Mouse (Mus musculus): ENCODE results near the gene Lrrk1. TPM values are rescaled to one million over a fixed set of nuclear protein-coding genes. Genes with fewer than 3 reads are reported as not detected.

Lrrk1 gene
- total and polyA plus RNA-seq, 3 experiments, result 5.0 to 16.9 (median 13.6) TPM

DNA sequence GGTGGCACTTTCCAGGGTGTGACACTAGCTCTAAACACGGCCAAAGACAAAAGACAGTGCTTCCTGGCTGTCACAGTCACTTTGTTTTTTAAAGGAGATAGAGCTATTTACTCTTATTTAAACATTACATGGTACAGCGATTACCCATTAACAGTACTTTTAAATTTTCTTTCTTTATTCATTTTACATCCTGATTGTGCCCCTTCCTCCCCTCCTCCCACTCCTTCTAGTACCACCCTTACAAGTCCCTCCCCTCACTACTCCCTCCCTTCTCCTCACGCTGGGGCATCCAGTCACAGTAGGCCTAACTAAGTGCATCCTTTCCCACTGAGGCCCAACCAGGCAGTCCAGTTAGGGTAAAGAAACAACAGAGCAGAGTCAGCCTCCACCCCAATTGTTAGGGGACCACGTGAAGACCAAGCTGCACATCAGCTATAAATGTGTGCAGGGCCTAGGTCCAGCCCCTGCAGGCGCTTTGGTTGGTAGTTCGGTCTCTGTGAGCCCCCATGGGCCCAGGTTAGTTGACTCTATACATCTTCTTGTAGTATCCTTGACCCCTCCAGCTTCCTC is 154.1 kb downstream of the Lrrk1 start:
- Histone ChIP-seq H3K36me3 (replicated peaks in 1 of 2; ENCODE audit: control insufficient read depth in 1 of 2, insufficient read depth in 1 of 2, low read length in 1 of 2) (no peaks in the 10 kb centered on the region), H3K9me3 (replicated peaks; ENCODE audit: low read length) (no peaks in the 10 kb centered on the region), H3K79me2 (replicated peaks; ENCODE audit: control insufficient read depth, extremely low read depth, insufficient read depth, poor library complexity, severe bottlenecking) (no peaks in the 10 kb centered on the region), H3K4me1 (ENCODE audit: control insufficient read depth in 1 of 2, insufficient read depth in 2 of 2) (peaks cover 3 to 13% of the 10 kb centered on the region in 2 experiments; a peak in 3 of 4 replicates), H3K4me2 (ENCODE audit: insufficient read depth, low read depth, poor library complexity, severe bottlenecking) (no peak overlapping the region), H3K27ac (ENCODE audit: insufficient read depth, low read depth) (no peak overlapping the region), H3K27me3 (replicated peaks) (no peaks in the 10 kb centered on the region), H3K4me3 (replicated peaks in 1 of 3; ENCODE audit: low read depth in 2 of 3, low read length in 2 of 3, poor library complexity in 1 of 3) (no peak overlapping the region), H3K9ac (ENCODE audit: insufficient read depth, low read depth) (no peak overlapping the region)
- no peak for TF ChIP-seq POLR2A (IDR thresholded peaks at IDR 0.05; ENCODE audit: low read depth, low read length)
- no peak for TF ChIP-seq EP300 (IDR thresholded peaks at IDR 0.05; ENCODE audit: low read length)
- no peak for TF ChIP-seq BHLHE40 (IDR thresholded peaks at IDR 0.05; ENCODE audit: low read depth, low read length)
- no peak for TF ChIP-seq ZKSCAN1 (IDR thresholded peaks at IDR 0.05; ENCODE audit: borderline replicate concordance, low read depth, low read length)
- no peak for TF ChIP-seq GABPA (IDR thresholded peaks at IDR 0.05; ENCODE audit: insufficient replicate concordance, low read depth, low read length)
- no peak for TF ChIP-seq KAT2A (IDR thresholded peaks at IDR 0.05; ENCODE audit: insufficient replicate concordance, low read length)
- TF ChIP-seq TBP (conservative IDR thresholded peaks at IDR 0.05; ENCODE audit: low read depth, low read length), result no peak
- no peak for TF ChIP-seq MAZ (IDR thresholded peaks at IDR 0.05; ENCODE audit: low read depth, low read length)
- TF ChIP-seq TCF12 (IDR thresholded peaks at IDR 0.05; ENCODE audit: low read depth, low read length), result no peak
- TF ChIP-seq MYC (IDR thresholded peaks at IDR 0.05; ENCODE audit: low read depth, low read length), result no peak
- dilution Hi-C loops (cut with MboI; ENCODE audit: extremely low pct_ligation_motif_present, extremely low pct_unique_long_range_greater_than_20kb, low sequenced_read_pairs), result no loop called here
- DNase-seq (ENCODE audit: extremely low read depth), result no peak
- in situ Hi-C loops (cut with MboI; ENCODE audit: low pct_ligation_motif_present, low pct_unique_long_range_greater_than_20kb, low sequenced_read_pairs), result no loop called here

DNA sequence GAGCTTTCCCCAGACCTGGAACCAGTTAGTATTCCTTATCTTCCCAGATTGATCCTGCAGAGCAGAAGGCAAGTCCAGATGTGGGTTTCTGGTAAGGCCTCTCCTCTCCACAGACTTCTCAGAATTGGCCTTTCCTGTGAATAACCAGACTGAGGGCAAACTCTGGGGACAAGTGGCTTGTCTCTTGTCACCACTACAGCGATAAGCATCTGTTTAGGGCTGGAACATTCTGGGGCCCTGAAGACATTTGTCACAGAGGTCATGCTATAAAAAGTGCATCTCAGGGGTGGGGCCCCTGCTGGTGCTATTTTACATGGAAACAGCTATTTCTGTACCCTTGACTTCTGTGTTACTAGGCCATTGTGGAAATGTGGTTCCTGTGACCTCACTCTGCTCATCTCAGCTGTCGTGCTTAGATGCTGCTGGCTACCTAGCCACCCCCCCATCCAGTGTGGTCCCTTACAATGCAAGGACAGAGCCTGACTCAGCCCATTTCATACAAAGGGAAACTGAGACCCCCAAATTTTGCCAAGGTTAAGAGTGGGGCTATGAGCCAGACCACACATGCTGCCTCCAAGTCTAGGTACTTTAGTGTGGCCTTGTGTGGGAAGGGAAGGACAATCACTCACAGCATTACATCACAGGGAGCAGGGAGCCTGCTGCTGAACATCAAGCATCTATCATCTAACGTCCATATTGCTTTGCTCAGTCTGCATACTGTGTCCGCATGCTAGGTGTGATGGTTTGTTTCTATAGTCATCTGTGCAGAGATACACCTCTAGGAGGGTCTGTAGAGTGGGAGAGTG is 154.8 kb downstream of the Lrrk1 start:
- peak; percentile 58 for DNase-seq (ENCODE audit: extremely low read depth)
- Histone ChIP-seq H3K36me3 (replicated peaks in 1 of 2; ENCODE audit: control insufficient read depth in 1 of 2, insufficient read depth in 1 of 2, low read length in 1 of 2) (no peaks in the 10 kb centered on the region), H3K79me2 (replicated peaks; ENCODE audit: control insufficient read depth, extremely low read depth, insufficient read depth, poor library complexity, severe bottlenecking) (no peaks in the 10 kb centered on the region), H3K9me3 (replicated peaks; ENCODE audit: low read length) (no peaks in the 10 kb centered on the region), H3K27ac (ENCODE audit: insufficient read depth, low read depth) (no peak overlapping the region), H3K4me2 (ENCODE audit: insufficient read depth, low read depth, poor library complexity, severe bottlenecking) (no peak overlapping the region), H3K9ac (ENCODE audit: insufficient read depth, low read depth) (no peak overlapping the region), H3K4me3 (replicated peaks in 1 of 3; ENCODE audit: low read depth in 2 of 3, low read length in 2 of 3, poor library complexity in 1 of 3) (no peak overlapping the region), H3K27me3 (replicated peaks) (no peaks in the 10 kb centered on the region), H3K4me1 (ENCODE audit: control insufficient read depth in 1 of 2, insufficient read depth in 2 of 2) (peaks cover 3 to 13% of the 10 kb centered on the region in 2 experiments; a peak in 3 of 4 replicates)
- in situ Hi-C loops (cut with MboI; ENCODE audit: low pct_ligation_motif_present, low pct_unique_long_range_greater_than_20kb, low sequenced_read_pairs), result no loop called here
- dilution Hi-C loops (cut with MboI; ENCODE audit: extremely low pct_ligation_motif_present, extremely low pct_unique_long_range_greater_than_20kb, low sequenced_read_pairs), result no loop called here
- peak; percentile 55 for TF ChIP-seq ETS1 (conservative IDR thresholded peaks at IDR 0.05; ENCODE audit: low read depth, low read length)
- no peak for TF ChIP-seq UBTF (IDR thresholded peaks at IDR 0.05; ENCODE audit: low read depth, low read length)
- TF ChIP-seq MEF2A (IDR thresholded peaks at IDR 0.05; ENCODE audit: borderline replicate concordance, low read depth, low read length), result peak; percentile 78

All from CH12.LX (cell line).